Mouse (Mus musculus) 3134 (cell line): Measurements from ENCODE around the gene Mdga2.
A peak's percentile ranks its signal among the peaks of the same experiment; 100 is the strongest.

Source experiments
- DNase-seq: peaks from one replicate; pipeline ENCODE4 v3.0.0-alpha.2; 2011; ENCODE audit warnings: low spot score; ENCODE audit not compliant: insufficient read length; ENCODE audit errors: extremely low read depth

The Mdga2 gene

GRCm38 (mm10) chr12:67059136-67060014 lies 163.0 kb downstream of the Mdga2 start:
- DNase-seq: peak; percentile 60

GRCm38 (mm10) chr12:67056621-67057020 lies 165.7 kb downstream of the Mdga2 start:
- DNase-seq: no peak

DNA sequence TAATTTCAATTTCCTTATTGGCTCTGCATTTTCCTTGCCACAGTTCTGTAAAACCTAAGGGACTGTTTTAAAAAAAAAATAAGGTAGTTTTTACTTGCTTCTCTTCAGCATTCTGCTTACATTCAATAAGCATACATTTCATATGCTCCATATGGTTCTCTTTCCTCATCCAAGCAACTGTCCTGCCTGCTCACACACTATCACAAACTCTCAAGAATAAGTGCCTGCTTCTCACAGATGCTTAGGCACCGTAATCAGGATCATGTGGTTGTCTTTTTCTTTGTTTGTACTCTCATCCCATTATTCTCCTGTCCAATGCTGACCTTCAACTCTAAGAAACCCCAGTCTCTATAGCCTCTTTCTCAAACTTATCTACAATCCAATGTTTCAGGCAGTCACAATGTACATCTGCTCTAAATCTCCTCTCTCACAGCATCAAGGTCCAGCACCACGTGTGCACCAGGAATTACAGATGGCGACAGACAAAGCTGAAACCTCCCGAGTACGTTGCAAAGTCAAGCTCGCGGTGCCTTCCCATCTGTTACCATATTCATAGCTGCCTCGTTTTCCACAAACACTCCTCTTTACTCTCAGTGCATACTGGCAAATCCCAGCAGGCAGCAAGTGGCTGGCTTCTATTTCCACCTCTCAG lies 177.1 kb downstream of the Mdga2 start:
- DNase-seq: no peak

GRCm38 (mm10) chr12:67041865-67042264 lies 180.5 kb downstream of the Mdga2 start:
- DNase-seq: no peak

- no peak for DNase-seq
Measured at GRCm38 (mm10) chr12:67035509-67036261, 186.7 kb downstream of the Mdga2 start.

GRCm38 (mm10) chr12:67017192-67017591 lies 205.2 kb downstream of the Mdga2 start:
- DNase-seq: no peak

DNA sequence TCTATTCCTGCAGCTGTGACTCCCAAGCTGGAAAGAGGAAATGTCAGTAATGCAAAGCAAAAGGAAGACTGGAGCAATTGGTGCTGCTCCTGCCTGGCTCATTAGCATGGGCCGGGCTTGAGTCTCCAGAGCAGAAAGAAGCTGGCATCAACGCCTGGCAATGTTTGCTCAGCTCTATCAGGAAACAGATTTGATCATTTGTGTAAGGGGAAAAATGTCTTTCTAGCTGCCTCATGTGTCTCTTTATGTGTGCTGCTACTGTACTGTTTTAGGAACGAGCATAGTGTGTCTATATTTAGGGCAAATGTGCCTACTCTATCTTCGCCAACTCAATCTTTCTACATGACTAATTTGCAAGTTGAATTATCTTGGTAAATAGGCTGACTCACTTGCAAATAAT lies 211.0 kb downstream of the Mdga2 start:
- DNase-seq: no peak

DNA sequence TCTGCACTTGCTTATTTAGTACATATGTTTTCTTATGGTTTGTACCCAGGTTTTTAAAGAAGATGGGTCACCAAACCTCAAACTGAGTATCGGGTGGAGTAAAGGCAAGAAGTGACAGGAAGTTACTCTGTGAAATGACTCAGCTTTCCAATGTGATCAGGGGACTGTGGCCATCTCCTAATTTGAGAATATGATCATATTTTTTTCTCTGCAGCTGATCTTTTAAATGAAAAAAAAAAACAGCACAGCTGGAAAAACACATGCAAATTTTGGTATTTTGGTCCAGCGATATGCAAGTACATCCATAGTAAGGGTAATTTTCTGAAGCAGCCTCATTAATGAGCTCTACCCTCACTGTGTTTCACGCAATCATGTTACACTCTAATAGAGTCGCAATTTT lies 212.0 kb downstream of the Mdga2 start:
- DNase-seq: no peak

- DNase-seq: no peak
Measured at GRCm38 (mm10) chr12:67009191-67009590, 213.2 kb downstream of the Mdga2 start.

GRCm38 (mm10) chr12:66954129-66954528 lies 268.2 kb downstream of the Mdga2 start:
- DNase-seq: no peak

DNA sequence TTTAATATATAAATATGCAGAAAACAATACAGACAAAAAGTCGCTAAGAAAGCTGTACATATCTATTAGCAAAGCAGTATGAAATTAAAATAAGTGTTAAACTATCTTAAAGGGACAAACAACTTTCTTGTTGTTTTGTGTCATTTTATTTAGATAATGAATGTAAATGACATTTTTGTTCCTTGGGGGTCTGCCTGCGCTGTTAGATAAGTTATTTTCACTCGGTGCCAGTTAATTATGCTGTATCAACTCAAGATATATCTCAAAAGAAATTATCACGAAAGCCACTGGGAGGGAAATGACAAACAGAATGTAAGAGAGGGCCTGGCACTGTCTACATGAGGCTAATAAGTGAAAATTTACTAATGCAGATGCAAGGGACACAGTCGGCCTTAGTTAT lies 306.6 kb downstream of the Mdga2 start:
- DNase-seq: no peak

- DNase-seq: no peak
Measured at GRCm38 (mm10) chr12:66899366-66899765, 323.0 kb downstream of the Mdga2 start.

- no peak for DNase-seq
Measured at GRCm38 (mm10) chr12:66896790-66897189, 325.6 kb downstream of the Mdga2 start.

DNA sequence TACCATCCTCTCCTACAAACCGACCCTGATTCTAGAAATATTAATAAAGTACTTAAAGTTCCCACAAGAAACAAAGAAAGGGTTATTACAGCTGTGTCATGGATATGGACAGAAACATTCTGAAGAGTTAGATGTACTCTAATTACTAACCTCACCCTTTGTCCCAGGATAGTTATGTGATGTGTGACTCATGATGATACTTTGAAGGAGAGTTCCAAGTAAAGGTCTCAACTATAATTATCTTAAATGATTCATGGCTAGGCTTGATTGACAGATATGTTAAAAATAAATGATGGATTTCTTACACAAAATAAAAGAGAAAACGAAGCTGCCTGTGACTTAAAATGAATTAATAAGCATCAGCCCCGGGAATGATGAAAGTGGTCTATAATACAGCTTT lies 332.1 kb downstream of the Mdga2 start:
- DNase-seq: no peak

GRCm38 (mm10) chr12:66889276-66889675 lies 333.1 kb downstream of the Mdga2 start:
- DNase-seq: no peak

- no peak for DNase-seq
Measured at GRCm38 (mm10) chr12:66888636-66889035, 333.7 kb downstream of the Mdga2 start.

DNA sequence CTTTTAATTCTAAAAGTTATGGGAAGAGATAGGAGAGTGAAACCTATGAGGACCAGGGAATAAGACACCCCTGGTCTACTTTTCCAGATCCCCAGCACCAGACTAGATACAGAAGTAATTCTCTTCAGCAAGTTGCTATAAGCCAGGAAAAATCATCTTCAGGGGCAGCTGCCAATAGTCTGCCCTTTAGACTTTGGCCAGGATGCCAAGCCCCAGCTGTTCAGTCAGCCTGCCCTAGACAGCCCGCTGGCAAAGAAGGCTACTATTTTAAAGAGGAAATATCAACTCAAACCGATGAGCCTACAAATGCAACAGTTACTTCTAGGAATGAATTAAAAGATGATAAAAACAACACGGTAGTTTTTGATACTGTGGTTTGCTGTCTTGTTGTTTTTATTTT lies 356.1 kb downstream of the Mdga2 start:
- DNase-seq: no peak

GRCm38 (mm10) chr12:66853167-66853566 lies 369.2 kb downstream of the Mdga2 start:
- DNase-seq: no peak

- no peak for DNase-seq
Measured at GRCm38 (mm10) chr12:66840336-66840735, 382.0 kb downstream of the Mdga2 start.

DNA sequence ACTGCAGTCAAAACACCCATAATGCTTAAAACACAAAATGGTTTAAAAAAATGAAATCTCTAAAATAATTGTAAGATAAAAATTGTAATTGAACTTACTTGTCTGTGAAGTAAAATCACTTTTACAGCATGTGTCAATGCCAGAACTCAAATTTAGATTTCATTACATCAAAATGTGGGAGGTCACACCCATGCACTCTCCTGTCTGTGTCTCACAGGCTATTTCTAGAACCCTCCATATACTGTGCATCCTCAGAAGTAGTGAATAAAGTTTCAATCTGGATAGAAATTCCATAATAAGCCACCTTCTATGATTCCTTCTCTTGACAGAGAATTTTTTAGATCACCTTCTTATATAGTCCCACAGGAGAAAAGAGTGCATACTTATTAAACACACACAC lies 466.7 kb downstream of the Mdga2 start:
- DNase-seq: no peak

DNA sequence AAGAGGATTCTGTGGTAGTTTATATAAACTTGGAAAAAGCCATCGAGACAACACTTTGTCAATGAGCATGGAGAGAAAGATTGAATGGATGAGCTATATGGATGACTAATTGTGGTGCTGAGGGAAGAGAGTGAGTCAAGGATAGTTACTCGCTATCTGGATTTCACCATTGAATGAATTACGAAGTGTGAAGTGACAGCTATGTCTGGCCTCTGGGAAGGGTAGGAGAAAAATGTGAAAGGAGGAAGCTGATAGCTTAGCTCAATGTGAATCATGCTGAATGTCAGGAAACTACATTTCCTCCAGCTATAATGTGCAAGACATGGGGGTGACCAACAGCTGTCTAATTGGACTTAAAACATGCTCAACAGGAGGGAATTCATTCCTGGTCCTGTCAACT lies 487.8 kb downstream of the Mdga2 start:
- no peak for DNase-seq
